Mouse (Mus musculus): ENCODE results near the gene Fam228a. TPM values are rescaled to one million over a fixed set of nuclear protein-coding genes. Genes with fewer than 3 reads are reported as not detected.

Gene Fam228a
- polyA plus RNA-seq, 1 experiment from 2014 or later: 0.73 TPM

- no peaks in the 10 kb centered on the region for H3K9me3 ChIP-seq
- H3K27ac ChIP-seq: no peak overlapping the region
- WGBS: 91% methylated on average over 14 of the region's 14 CpGs
- H3K4me2 ChIP-seq: no peak overlapping the region
- H3K4me3 ChIP-seq (replicated peaks): no peak overlapping the region
- H3K36me3 ChIP-seq: no peaks in the 10 kb centered on the region
- H3K9ac ChIP-seq (replicated peaks): no peak overlapping the region
- ATAC-seq (ENCODE audit: insufficient number of reproducible peaks, insufficient read depth, low FRiP score, low TSS enrichment, low read depth): no peak
- H3K27me3 ChIP-seq: no peaks in the 10 kb centered on the region
- no peaks in the 10 kb centered on the region for H3K4me1 ChIP-seq (replicated peaks)
Measured at GRCm38 (mm10) chr12:4689341-4689740, 48.9 kb downstream of the Fam228a start.

- Histone ChIP-seq H3K4me1 (replicated peaks) (no peaks in the 10 kb centered on the region), H3K27ac (no peak overlapping the region)
Measured at GRCm38 (mm10) chr12:4688386-4688785, 49.8 kb downstream of the Fam228a start.

GRCm38 (mm10) chr12:4685441-4685840 is 52.8 kb downstream of the Fam228a start:
- Histone ChIP-seq H3K4me2 (no peak overlapping the region), H3K27ac (no peak overlapping the region), H3K9me3 (no peaks in the 10 kb centered on the region), H3K4me3 (replicated peaks) (no peak overlapping the region), H3K4me1 (replicated peaks) (no peaks in the 10 kb centered on the region), H3K36me3 (no peaks in the 10 kb centered on the region), H3K27me3 (no peaks in the 10 kb centered on the region), H3K9ac (replicated peaks) (no peak overlapping the region)
- ATAC-seq (ENCODE audit: insufficient number of reproducible peaks, insufficient read depth, low FRiP score, low TSS enrichment, low read depth): no peak
- 89% methylated on average over 4 of the region's 4 CpGs for WGBS

More at GRCm38 (mm10) chr12:4688386-4688785, 49.8 kb downstream of the Fam228a start:
- Histone ChIP-seq H3K36me3 (no peaks in the 10 kb centered on the region), H3K27me3 (no peaks in the 10 kb centered on the region), H3K4me3 (replicated peaks) (no peak overlapping the region), H3K9ac (replicated peaks) (no peak overlapping the region), H3K4me2 (no peak overlapping the region), H3K9me3 (no peaks in the 10 kb centered on the region)
- WGBS: 88% methylated on average over 2 of the region's 2 CpGs
- ATAC-seq (ENCODE audit: insufficient number of reproducible peaks, insufficient read depth, low FRiP score, low TSS enrichment, low read depth): no peak

- H3K27ac ChIP-seq: no peak overlapping the region
- no peak overlapping the region for H3K4me2 ChIP-seq
- WGBS: 76% methylated on average over 4 of the region's 4 CpGs
- no peak for ATAC-seq (ENCODE audit: insufficient number of reproducible peaks, insufficient read depth, low FRiP score, low TSS enrichment, low read depth)
- no peaks in the 10 kb centered on the region for H3K4me1 ChIP-seq (replicated peaks)
- peaks cover 16% of the 10 kb centered on the region for H3K36me3 ChIP-seq
- no peaks in the 10 kb centered on the region for H3K27me3 ChIP-seq
- no peaks in the 10 kb centered on the region for H3K9me3 ChIP-seq
- no peak overlapping the region for H3K9ac ChIP-seq (replicated peaks)
- no peak overlapping the region for H3K4me3 ChIP-seq (replicated peaks)
Measured at GRCm38 (mm10) chr12:4679971-4680370, 58.3 kb downstream of the Fam228a start.

GRCm38 (mm10) chr12:4676336-4676735 is 61.9 kb downstream of the Fam228a start:
- Histone ChIP-seq H3K36me3 (peaks cover 44% of the 10 kb centered on the region), H3K27me3 (no peaks in the 10 kb centered on the region), H3K9me3 (no peaks in the 10 kb centered on the region), H3K4me3 (replicated peaks) (no peak overlapping the region), H3K27ac (no peak overlapping the region), H3K4me1 (replicated peaks) (no peaks in the 10 kb centered on the region), H3K4me2 (no peak overlapping the region), H3K9ac (replicated peaks) (no peak overlapping the region)
- 89% methylated on average over 1 of the region's 1 CpGs for WGBS
- no peak for ATAC-seq (ENCODE audit: insufficient number of reproducible peaks, insufficient read depth, low FRiP score, low TSS enrichment, low read depth)

GRCm38 (mm10) chr12:4665675-4666037 is 72.6 kb downstream of the Fam228a start:
- no peak for ATAC-seq (ENCODE audit: insufficient number of reproducible peaks, insufficient read depth, low FRiP score, low TSS enrichment, low read depth)
- Histone ChIP-seq H3K4me3 (replicated peaks) (no peak overlapping the region), H3K4me2 (no peak overlapping the region), H3K9ac (replicated peaks) (no peak overlapping the region), H3K4me1 (replicated peaks) (no peaks in the 10 kb centered on the region), H3K27me3 (no peaks in the 10 kb centered on the region), H3K36me3 (peaks cover 56% of the 10 kb centered on the region), H3K27ac (no peak overlapping the region), H3K9me3 (no peaks in the 10 kb centered on the region)
- 92% methylated on average over 5 of the region's 5 CpGs for WGBS

GRCm38 (mm10) chr12:4664929-4665674 is 73.1 kb downstream of the Fam228a start:
- no peak overlapping the region for H3K4me3 ChIP-seq (replicated peaks)
- no peak for ATAC-seq (ENCODE audit: insufficient number of reproducible peaks, insufficient read depth, low FRiP score, low TSS enrichment, low read depth)
- no peak overlapping the region for H3K4me2 ChIP-seq
- WGBS: 82% methylated on average over 7 of the region's 7 CpGs
- H3K4me1 ChIP-seq (replicated peaks): no peaks in the 10 kb centered on the region
- no peak overlapping the region for H3K9ac ChIP-seq (replicated peaks)
- H3K27ac ChIP-seq: no peak overlapping the region
- no peaks in the 10 kb centered on the region for H3K9me3 ChIP-seq
- H3K36me3 ChIP-seq: peaks cover 57% of the 10 kb centered on the region
- H3K27me3 ChIP-seq: no peaks in the 10 kb centered on the region

Other genes starting within 250 kb of the Fam228a start
- 24.8 and 30.1 TPM in 2 replicates for gene Itsn2, start 145.8 kb downstream of the Fam228a start, polyA plus RNA-seq (2016; fragmentation: Nextera tagmentation; extraction: Ambion mirVana)
- gene Gm3625, start 145.5 kb downstream of the Fam228a start, polyA plus RNA-seq (2016; fragmentation: Nextera tagmentation; extraction: Ambion mirVana): not detected in 2 replicates
- gene Pfn4, start 30.6 kb upstream of the Fam228a start, polyA plus RNA-seq (2016; fragmentation: Nextera tagmentation; extraction: Ambion mirVana): 3.6 and 3.8 TPM in 2 replicates
- 2.9 and 4.9 TPM in 2 replicates for gene Fam228b, start 30.8 kb upstream of the Fam228a start, polyA plus RNA-seq (2016; fragmentation: Nextera tagmentation; extraction: Ambion mirVana)
- gene Sf3b6, start 79.1 kb upstream of the Fam228a start, polyA plus RNA-seq (2016; fragmentation: Nextera tagmentation; extraction: Ambion mirVana): 310 and 312 TPM in 2 replicates
- gene Fkbp1b, start 103.2 kb upstream of the Fam228a start, polyA plus RNA-seq (2016; fragmentation: Nextera tagmentation; extraction: Ambion mirVana): 10.5 and 11.2 TPM in 2 replicates
- 26.7 and 27.7 TPM in 2 replicates for gene Wdcp, start 104.9 kb upstream of the Fam228a start, polyA plus RNA-seq (2016; fragmentation: Nextera tagmentation; extraction: Ambion mirVana)
- 2.4 and 2.5 TPM in 2 replicates for gene Mfsd2b, start 135.9 kb upstream of the Fam228a start, polyA plus RNA-seq (2016; fragmentation: Nextera tagmentation; extraction: Ambion mirVana)
- gene Ubxn2a, start 169.3 kb upstream of the Fam228a start, polyA plus RNA-seq (2016; fragmentation: Nextera tagmentation; extraction: Ambion mirVana): 28.3 and 30.6 TPM in 2 replicates
- gene Atad2b, start 178.9 kb upstream of the Fam228a start, polyA plus RNA-seq (2016; fragmentation: Nextera tagmentation; extraction: Ambion mirVana): 22.9 and 23.9 TPM in 2 replicates

Data from limb, embryonic 12.5 days (tissue).